Mouse (Mus musculus) stomach, embryonic 16.5 days (tissue): ENCODE measurements around the gene Ccdc36. TPM values are rescaled to one million over a fixed set of nuclear protein-coding genes. Genes with fewer than 3 reads are reported as not detected.

Experiments
- ATAC-seq: fragments of 200-750 bp; cut with Nextera tagmentation; 2 replicates; pipeline ENCODE4 v1.8.0; 2017; ENCODE audit warnings: moderate number of reproducible peaks, moderate TSS enrichment; ENCODE audit not compliant: insufficient read depth, low FRiP score
- H3K27ac ChIP-seq: fragments of 300-500 bp; sonication (generic); 2 replicates; pipeline ENCODE4 v1.5.1; 2014; ENCODE audit warnings: low read length
- H3K27me3 ChIP-seq: fragments of 300-500 bp; sonication (generic); 2 replicates; pipeline ENCODE4 v1.6.1; 2014; ENCODE audit warnings: low read length, control low read depth, mixed read lengths; ENCODE audit not compliant: control insufficient read depth, insufficient read depth
- H3K36me3 ChIP-seq: fragments of 300-500 bp; sonication (generic); 2 replicates; pipeline ENCODE4 v1.6.1; 2014; ENCODE audit warnings: low read length; ENCODE audit not compliant: control insufficient read depth, insufficient read depth
- H3K4me1 ChIP-seq: fragments of 300-500 bp; sonication (generic); 2 replicates; pipeline ENCODE4 v1.6.1; 2014; ENCODE audit warnings: low read length, control low read depth, mixed read lengths; ENCODE audit not compliant: control insufficient read depth, insufficient read depth
- H3K4me2 ChIP-seq: fragments of 300-500 bp; sonication (generic); 2 replicates; pipeline ENCODE4 v1.6.1; 2014; ENCODE audit warnings: low read depth, low read length, mixed read lengths
- H3K4me3 ChIP-seq: fragments of 300-500 bp; sonication (generic); replicated peaks from 2 replicates; pipeline ENCODE4 v1.5.1; 2014; ENCODE audit warnings: mild to moderate bottlenecking, low read length
- H3K9ac ChIP-seq: fragments of 300-500 bp; sonication (generic); 2 replicates; pipeline ENCODE4 v1.6.1; 2014; ENCODE audit warnings: low read length
- H3K9me3 ChIP-seq: fragments of 300-500 bp; sonication (generic); replicated peaks from 2 replicates; pipeline ENCODE4 v1.6.1; 2016; ENCODE audit warnings: low read length, control low read depth; ENCODE audit not compliant: control insufficient read depth
- WGBS: fragments of 180-500 bp; shearing (Covaris S2); extraction: QIAGEN DNeasy Blood & Tissue Kit; methylation state at CpG from one replicate; pipeline ENCODE4 v1.1.7; 2014; 5-methylcytosine and 5-hydroxymethylcytosine counted together
- polyA plus RNA-seq: library from polyadenylated mRNA; unstranded; fragments of >200 nt; fragmentation: Nextera tagmentation; extraction: Ambion mirVana; gene quantifications from 2 replicates; pipeline ENCODE4 v1.2.1, GENCODE M21; 2015

Gene Ccdc36
- polyA plus RNA-seq, 1 experiment from 2014 or later = 1.9 TPM

- Histone ChIP-seq H3K27me3 (no peaks in the 10 kb centered on the region), H3K36me3 (no peaks in the 10 kb centered on the region), H3K4me3 (peak overlapping the region; percentile 31), H3K4me1 (no peaks in the 10 kb centered on the region), H3K9ac (peak overlapping the region; percentile 49; the same call in 1 of the 2 replicates), H3K9me3 (no peaks in the 10 kb centered on the region), H3K4me2 (peak overlapping the region; percentile 52), H3K27ac (no peak overlapping the region)
- WGBS = 42% methylated on average over 32 of the region's 32 CpGs
- peak; percentile 64; the same call in 1 of the 2 replicates for ATAC-seq
These were observed 3.3 kb upstream of the Ccdc36 start for GRCm38 (mm10) chr9:108431431-108432067.

- Histone ChIP-seq H3K9me3 (no peaks in the 10 kb centered on the region), H3K36me3 (no peaks in the 10 kb centered on the region), H3K4me3 (no peak overlapping the region), H3K4me2 (no peak overlapping the region), H3K27me3 (no peaks in the 10 kb centered on the region), H3K9ac (no peak overlapping the region), H3K4me1 (no peaks in the 10 kb centered on the region), H3K27ac (no peak overlapping the region)
- WGBS = 69% methylated on average over 1 of the region's 1 CpGs
- no peak for ATAC-seq
These were observed 16.1 kb downstream of the Ccdc36 start for GRCm38 (mm10) chr9:108412221-108412620.

GRCm38 (mm10) chr9:108411381-108411942, 16.8 kb downstream of the Ccdc36 start:
- ATAC-seq = no peak
- WGBS = 80% methylated on average over 9 of the region's 9 CpGs
- H3K9me3 ChIP-seq = no peaks in the 10 kb centered on the region
- H3K9ac ChIP-seq = no peak overlapping the region
- H3K36me3 ChIP-seq = no peaks in the 10 kb centered on the region
- H3K27ac ChIP-seq = no peak overlapping the region
- no peaks in the 10 kb centered on the region for H3K4me1 ChIP-seq
- H3K4me3 ChIP-seq = no peak overlapping the region
- H3K4me2 ChIP-seq = no peak overlapping the region
- H3K27me3 ChIP-seq = no peaks in the 10 kb centered on the region

- Histone ChIP-seq H3K9ac (no peak overlapping the region), H3K27me3 (no peaks in the 10 kb centered on the region), H3K4me3 (no peak overlapping the region), H3K27ac (no peak overlapping the region), H3K9me3 (no peaks in the 10 kb centered on the region), H3K36me3 (no peaks in the 10 kb centered on the region), H3K4me1 (no peaks in the 10 kb centered on the region), H3K4me2 (no peak overlapping the region)
- 87% methylated on average over 4 of the region's 4 CpGs for WGBS
- no peak for ATAC-seq
These were observed 18.7 kb downstream of the Ccdc36 start for GRCm38 (mm10) chr9:108409535-108409934.

- H3K4me3 ChIP-seq = no peak overlapping the region
- no peak overlapping the region for H3K4me2 ChIP-seq
- 74% methylated on average over 8 of the region's 8 CpGs for WGBS
- H3K27me3 ChIP-seq = no peaks in the 10 kb centered on the region
- no peaks in the 10 kb centered on the region for H3K9me3 ChIP-seq
- no peak overlapping the region for H3K9ac ChIP-seq
- no peaks in the 10 kb centered on the region for H3K4me1 ChIP-seq
- H3K27ac ChIP-seq = no peak overlapping the region
- H3K36me3 ChIP-seq = no peaks in the 10 kb centered on the region
- ATAC-seq = no peak
These were observed 23.8 kb downstream of the Ccdc36 start for GRCm38 (mm10) chr9:108404451-108404850.

- Histone ChIP-seq H3K4me3 (no peak overlapping the region), H3K27me3 (no peaks in the 10 kb centered on the region), H3K9ac (no peak overlapping the region), H3K4me2 (no peak overlapping the region), H3K4me1 (no peaks in the 10 kb centered on the region), H3K36me3 (no peaks in the 10 kb centered on the region), H3K27ac (peak overlapping the region; percentile 17), H3K9me3 (no peaks in the 10 kb centered on the region)
- no peak; the same call in 1 of the 2 replicates for ATAC-seq
- 74% methylated on average over 4 of the region's 4 CpGs for WGBS
These were observed 25.2 kb downstream of the Ccdc36 start for GRCm38 (mm10) chr9:108403081-108403480.

- H3K36me3 ChIP-seq = no peaks in the 10 kb centered on the region
- no peak overlapping the region for H3K4me3 ChIP-seq
- H3K27ac ChIP-seq = peak overlapping the region; percentile 61; the same call in 1 of the 2 replicates
- H3K9me3 ChIP-seq = no peaks in the 10 kb centered on the region
- no peaks in the 10 kb centered on the region for H3K27me3 ChIP-seq
- ATAC-seq = no peak
- H3K4me2 ChIP-seq = no peak overlapping the region
- H3K9ac ChIP-seq = no peak overlapping the region
- WGBS = 61% methylated on average over 7 of the region's 7 CpGs
- no peaks in the 10 kb centered on the region for H3K4me1 ChIP-seq
These were observed 26.9 kb downstream of the Ccdc36 start for GRCm38 (mm10) chr9:108401186-108401960.

- H3K27me3 ChIP-seq = no peaks in the 10 kb centered on the region
- ATAC-seq = no peak
- no peak overlapping the region for H3K27ac ChIP-seq
- H3K4me2 ChIP-seq = no peak overlapping the region
- H3K4me1 ChIP-seq = no peaks in the 10 kb centered on the region
- no peak overlapping the region for H3K9ac ChIP-seq
- 96% methylated on average over 3 of the region's 3 CpGs for WGBS
- H3K9me3 ChIP-seq = no peaks in the 10 kb centered on the region
- peaks cover 1% of the 10 kb centered on the region; the same call in 1 of the 2 replicates for H3K36me3 ChIP-seq
- no peak overlapping the region for H3K4me3 ChIP-seq
These were observed 30.0 kb downstream of the Ccdc36 start for GRCm38 (mm10) chr9:108398324-108398723.

- H3K9me3 ChIP-seq = no peaks in the 10 kb centered on the region
- no peak overlapping the region for H3K4me2 ChIP-seq
- H3K4me3 ChIP-seq = no peak overlapping the region
- no peaks in the 10 kb centered on the region for H3K27me3 ChIP-seq
- peaks cover 17% of the 10 kb centered on the region for H3K36me3 ChIP-seq
- no peak overlapping the region for H3K27ac ChIP-seq
- no peak overlapping the region for H3K9ac ChIP-seq
- whole genome bisulfite sequencing = 85% methylated on average over 1 of the region's 1 CpGs
- no peaks in the 10 kb centered on the region for H3K4me1 ChIP-seq
- ATAC-seq = no peak
These were observed 32.9 kb downstream of the Ccdc36 start for GRCm38 (mm10) chr9:108395427-108395826.
